ENCODE assay signal across 6 mouse cellular contexts in the genomic region with DNA sequence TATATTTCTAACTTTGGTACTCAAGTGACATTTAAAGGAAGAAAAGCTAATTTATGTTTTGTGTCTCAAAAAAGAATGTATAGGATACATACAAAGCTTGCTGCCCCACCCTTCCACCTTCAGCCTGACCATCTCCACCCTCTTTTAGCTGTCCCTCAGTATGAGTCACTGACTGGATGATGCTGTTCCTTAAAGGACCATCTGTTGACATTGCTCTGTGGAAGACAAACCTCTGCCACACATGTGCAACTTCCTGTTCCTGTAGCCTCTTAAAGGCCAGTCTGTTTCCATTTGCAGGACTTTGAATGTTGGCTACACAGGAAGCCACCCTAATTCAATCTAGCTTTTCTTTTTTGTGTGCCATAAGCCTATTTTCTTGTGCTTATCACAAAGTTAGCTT.
"Had no signal": no experiment of that assay in that cellular context is flagged by ENCODE, and none has a peak within 500 bp of the region (broad histone marks: within the 10 kb centered on the region; RNA-seq: fewer than 3 reads in every experiment).

No protein-coding gene starts in this region.

- ATAC-seq: liver, embryonic 12.5 days; midbrain, embryonic 16.5 days had no signal

- DNase-seq: kidney, adult 2 months; kidney, postnatal 14 days; lung, postnatal 4 days; thymus, postnatal 36 days had no signal
